Mouse (Mus musculus) midbrain, embryonic 14.5 days (tissue): ENCODE data around the gene Olfr52. TPM values are rescaled to one million over a fixed set of nuclear protein-coding genes. Genes with fewer than 3 reads are reported as not detected.

Experiments
- ATAC-seq: fragments of 200-750 bp; cut with Nextera tagmentation; 2 replicates; pipeline ENCODE4 v1.8.0; 2017; ENCODE audit warnings: moderate number of reproducible peaks, moderate library complexity; ENCODE audit not compliant: low FRiP score, low TSS enrichment
- DNase-seq: peaks from one replicate; pipeline ENCODE4 v3.0.0-alpha.2; 2015
- H3K27ac ChIP-seq: fragments of 300-500 bp; sonication (generic); replicated peaks from 2 replicates; pipeline ENCODE4 v1.5.1; 2014; ENCODE audit warnings: mild to moderate bottlenecking, low read depth, low read length, moderate library complexity
- H3K27me3 ChIP-seq: fragments of 300-500 bp; sonication (generic); 2 replicates; pipeline ENCODE4 v1.6.1; 2014; ENCODE audit warnings: low read length, control low read depth, mixed read lengths; ENCODE audit not compliant: control insufficient read depth, insufficient read depth
- H3K36me3 ChIP-seq: fragments of 300-500 bp; sonication (generic); 2 replicates; pipeline ENCODE4 v1.6.1; 2014; ENCODE audit warnings: low read length, control low read depth; ENCODE audit not compliant: control insufficient read depth, insufficient read depth
- H3K4me1 ChIP-seq: fragments of 300-500 bp; sonication (generic); 2 replicates; pipeline ENCODE4 v1.6.1; 2014; ENCODE audit warnings: mild to moderate bottlenecking, antibody characterized with exemption, low read length, control low read depth; ENCODE audit not compliant: control insufficient read depth, insufficient read depth
- H3K4me2 ChIP-seq: fragments of 300-500 bp; sonication (generic); 2 replicates; pipeline ENCODE4 v1.6.1; 2014; ENCODE audit warnings: mild to moderate bottlenecking, low read length, moderate library complexity
- H3K4me3 ChIP-seq: fragments of 300-500 bp; sonication (generic); replicated peaks from 2 replicates; pipeline ENCODE4 v1.5.1; 2014; ENCODE audit warnings: low read depth, low read length
- H3K9ac ChIP-seq: fragments of 300-500 bp; sonication (generic); replicated peaks from 2 replicates; pipeline ENCODE4 v1.6.1; 2014; ENCODE audit warnings: mild to moderate bottlenecking, low read length, moderate library complexity
- H3K9me3 ChIP-seq: fragments of 300-500 bp; sonication (generic); 2 replicates; pipeline ENCODE4 v1.6.1; 2016; ENCODE audit warnings: low read length, control low read depth, mixed read lengths; ENCODE audit not compliant: control insufficient read depth
- WGBS: fragments of 180-500 bp; shearing (Covaris S2); extraction: QIAGEN DNeasy Blood & Tissue Kit; methylation state at CpG from one replicate; pipeline ENCODE4 v1.1.7; 2014; 5-methylcytosine and 5-hydroxymethylcytosine counted together
- polyA plus RNA-seq: library from polyadenylated mRNA; unstranded; fragments of >200 nt; fragmentation: Nextera tagmentation; extraction: Ambion mirVana; gene quantifications from 2 replicates; pipeline ENCODE4 v1.2.1, GENCODE M21; 2014

The Olfr52 gene
- polyA plus RNA-seq, 1 experiment from 2014 or later = not detected

GRCm38 (mm10) chr2:86161738-86162137 is 23.7 kb downstream of the Olfr52 start, which contains the start of gene Olfr1042:
TSS of gene Olfr1042 (minus strand) at chr2:86161838.
- Histone ChIP-seq H3K4me2 (no peak within 1 kb of the TSS), H3K27me3 (no peaks in the 10 kb centered on the region), H3K4me1 (no peaks in the 10 kb centered on the region), H3K9me3 (no peaks in the 10 kb centered on the region), H3K4me3 (no peak within 1 kb of the TSS), H3K36me3 (no peaks in the 10 kb centered on the region), H3K9ac (no peak within 1 kb of the TSS), H3K27ac (no peak within 1 kb of the TSS)
- WGBS = 95% methylated on average over 2 of the region's 2 CpGs
- DNase-seq = no peak
- no peak for ATAC-seq

- Histone ChIP-seq H3K4me2 (no peak within 1 kb of the TSS), H3K27ac (no peak within 1 kb of the TSS), H3K27me3 (no peaks in the 10 kb centered on the region), H3K9me3 (no peaks in the 10 kb centered on the region), H3K9ac (no peak within 1 kb of the TSS), H3K36me3 (no peaks in the 10 kb centered on the region), H3K4me3 (no peak within 1 kb of the TSS), H3K4me1 (no peaks in the 10 kb centered on the region)
- 82% methylated on average over 1 of the region's 1 CpGs for WGBS
- no peak for ATAC-seq
- DNase-seq = no peak
These were observed 38.9 kb downstream of the Olfr52 start, which contains the start of gene Olfr1040 for GRCm38 (mm10) chr2:86146632-86147031. TSS of gene Olfr1040 (minus strand) at chr2:86146732.

- Histone ChIP-seq H3K4me1 (no peaks in the 10 kb centered on the region), H3K9ac (no peak within 1 kb of the TSS), H3K27me3 (no peaks in the 10 kb centered on the region), H3K27ac (no peak within 1 kb of the TSS), H3K4me3 (no peak within 1 kb of the TSS), H3K4me2 (no peak within 1 kb of the TSS), H3K9me3 (no peaks in the 10 kb centered on the region), H3K36me3 (no peaks in the 10 kb centered on the region)
- 94% methylated on average over 1 of the region's 1 CpGs for WGBS
- ATAC-seq = no peak
- no peak for DNase-seq
These were observed 49.7 kb downstream of the Olfr52 start, which contains the start of gene Olfr1039 for GRCm38 (mm10) chr2:86135828-86136227. TSS of gene Olfr1039 (minus strand) at chr2:86135928.

Other genes starting within 250 kb of the Olfr52 start
- not detected in 2 replicates for gene Olfr1028, start 235.2 kb downstream of the Olfr52 start, polyA plus RNA-seq
- not detected in 2 replicates for gene Olfr1029, start 211.8 kb downstream of the Olfr52 start, polyA plus RNA-seq
- gene Olfr1030, start 206.4 kb downstream of the Olfr52 start, polyA plus RNA-seq = not detected in 2 replicates
- gene Olfr1031, start 195.4 kb downstream of the Olfr52 start, polyA plus RNA-seq = not detected in 2 replicates
- gene Olfr1032, start 180.1 kb downstream of the Olfr52 start, polyA plus RNA-seq = not detected in 2 replicates
- 0.63 TPM in 1 of 2 replicates, not detected in the other for gene Olfr1033, start 165.1 kb downstream of the Olfr52 start, polyA plus RNA-seq
- not detected in 2 replicates for gene Olfr1034, start 139.8 kb downstream of the Olfr52 start, polyA plus RNA-seq
- not detected in 2 replicates for gene Olfr1036, start 111.7 kb downstream of the Olfr52 start, polyA plus RNA-seq
- gene Olfr1037, start 98.3 kb downstream of the Olfr52 start, polyA plus RNA-seq = not detected in 2 replicates
- gene Olfr1039, start 49.8 kb downstream of the Olfr52 start, polyA plus RNA-seq = not detected in 2 replicates
- not detected in 2 replicates for gene Olfr1040, start 39.0 kb downstream of the Olfr52 start, polyA plus RNA-seq
- not detected in 2 replicates for gene Olfr1042, start 23.8 kb downstream of the Olfr52 start, polyA plus RNA-seq
- not detected in 2 replicates for gene Olfr1043, start 18.2 kb downstream of the Olfr52 start, polyA plus RNA-seq
- gene Olfr1044, start 7.9 kb downstream of the Olfr52 start, polyA plus RNA-seq = not detected in 2 replicates
- not detected in 2 replicates for gene Olfr1045, start 17.3 kb upstream of the Olfr52 start, polyA plus RNA-seq
- not detected in 2 replicates for gene Olfr1046, start 33.6 kb upstream of the Olfr52 start, polyA plus RNA-seq
- gene Olfr1047, start 45.7 kb upstream of the Olfr52 start, polyA plus RNA-seq = not detected in 2 replicates
- not detected in 2 replicates for gene Olfr1048, start 54.6 kb upstream of the Olfr52 start, polyA plus RNA-seq
- not detected in 2 replicates for gene Olfr1049, start 72.6 kb upstream of the Olfr52 start, polyA plus RNA-seq
- not detected in 2 replicates for gene Olfr1051, start 93.4 kb upstream of the Olfr52 start, polyA plus RNA-seq
- not detected in 2 replicates for gene Olfr1052, start 106.8 kb upstream of the Olfr52 start, polyA plus RNA-seq
- not detected in 2 replicates for gene Olfr1053, start 129.6 kb upstream of the Olfr52 start, polyA plus RNA-seq
- not detected in 2 replicates for gene Olfr1054, start 149.8 kb upstream of the Olfr52 start, polyA plus RNA-seq
- gene Olfr1055, start 164.6 kb upstream of the Olfr52 start, polyA plus RNA-seq = not detected in 2 replicates
- gene Olfr1056, start 176.8 kb upstream of the Olfr52 start, polyA plus RNA-seq = not detected in 2 replicates
- gene Olfr1057, start 192.7 kb upstream of the Olfr52 start, polyA plus RNA-seq = not detected in 2 replicates
- not detected in 2 replicates for gene Olfr1058, start 202.9 kb upstream of the Olfr52 start, polyA plus RNA-seq
- gene Olfr1061, start 228.4 kb upstream of the Olfr52 start, polyA plus RNA-seq = not detected in 2 replicates
- gene Olfr1062, start 241.1 kb upstream of the Olfr52 start, polyA plus RNA-seq = not detected in 2 replicates